Mouse (Mus musculus) bone marrow, adult 2 months (tissue): ENCODE results near the gene Anapc4. TPM values are rescaled to one million over a fixed set of nuclear protein-coding genes. Genes with fewer than 3 reads are reported as not detected.

Source experiments
- H3K27ac ChIP-seq: fragments of 200-500 bp; 2 replicates; pipeline ENCODE4 v1.5.1; 2012; ENCODE audit warnings: low read depth, mild to moderate bottlenecking, control low read depth, inconsistent platforms, low read length; ENCODE audit not compliant: control insufficient read depth, poor library complexity, insufficient read depth
- H3K4me1 ChIP-seq: fragments of 200-500 bp; 2 replicates; pipeline ENCODE4 v1.6.1; 2011; ENCODE audit warnings: low read length; ENCODE audit not compliant: control insufficient read depth, insufficient read depth
- H3K4me3 ChIP-seq: fragments of 200-500 bp; replicated peaks from 2 replicates; pipeline ENCODE3; 2011; ENCODE audit warnings: mild to moderate bottlenecking, low read depth, low read length, control low read depth; ENCODE audit not compliant: control insufficient read depth
- CTCF ChIP-seq: fragments of 200-500 bp; IDR thresholded peaks from 2 replicates; pipeline ENCODE4 v1.5.1; 2011; ENCODE audit warnings: low read length, control low read depth; ENCODE audit not compliant: control insufficient read depth, insufficient read depth
- POLR2A ChIP-seq: fragments of 200-500 bp; IDR thresholded peaks from 2 replicates; pipeline ENCODE4 v1.6.1; 2011; ENCODE audit warnings: low read depth, mild to moderate bottlenecking, control low read depth, low read length, borderline replicate concordance; ENCODE audit not compliant: control insufficient read depth
- WGBS: fragments of 180-500 bp; shearing (Covaris S2); methylation state at CpG from one replicate; pipeline ENCODE4 v1.1.7; 2018; 5-methylcytosine and 5-hydroxymethylcytosine counted together
- polyA plus RNA-seq: library from polyadenylated mRNA; stranded (reverse); fragments of >200 nt; gene quantifications from 2 replicates; pipeline ENCODE4 v1.2.4, GENCODE M21; 2011; ENCODE audit warnings: low replicate concordance; ENCODE audit not compliant: missing spikeins, insufficient read depth, insufficient read length

The Anapc4 gene
- polyA plus RNA-seq, 1 experiment: 82.5 TPM

DNA sequence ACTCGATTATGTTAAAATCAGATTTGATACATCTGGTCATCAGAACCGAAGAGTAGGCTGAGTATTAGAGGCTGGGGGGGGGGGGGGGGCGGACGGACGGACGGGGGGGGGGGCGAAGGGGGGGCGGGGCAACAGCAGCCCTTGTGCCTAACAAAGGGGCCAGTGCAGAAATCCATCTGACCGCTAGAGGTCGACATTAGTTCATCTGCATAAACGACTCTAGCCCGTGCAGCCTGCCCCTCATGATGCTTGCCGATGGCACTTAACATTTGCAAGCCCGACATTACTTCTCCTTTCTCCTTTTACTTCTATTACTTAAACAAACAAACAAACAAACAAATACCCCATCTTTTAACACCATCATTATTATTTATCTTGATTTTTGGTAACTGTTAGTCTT, 45.0 kb downstream of the Anapc4 start:
- Histone ChIP-seq H3K4me1 (no peaks in the 10 kb centered on the region), H3K27ac (no peak overlapping the region), H3K4me3 (no peak overlapping the region)
- no peak for TF ChIP-seq POLR2A
- peak; percentile 62 for TF ChIP-seq CTCF
- WGBS: 5% methylated on average over 10 of the region's 14 CpGs

- Histone ChIP-seq H3K4me1 (no peaks in the 10 kb centered on the region), H3K27ac (no peak overlapping the region), H3K4me3 (no peak overlapping the region)
- no peak for TF ChIP-seq CTCF
- TF ChIP-seq POLR2A: no peak
- 83% methylated on average over 6 of the region's 6 CpGs for WGBS
Observed at GRCm38 (mm10) chr5:52879926-52880325, 46.1 kb downstream of the Anapc4 start.

DNA sequence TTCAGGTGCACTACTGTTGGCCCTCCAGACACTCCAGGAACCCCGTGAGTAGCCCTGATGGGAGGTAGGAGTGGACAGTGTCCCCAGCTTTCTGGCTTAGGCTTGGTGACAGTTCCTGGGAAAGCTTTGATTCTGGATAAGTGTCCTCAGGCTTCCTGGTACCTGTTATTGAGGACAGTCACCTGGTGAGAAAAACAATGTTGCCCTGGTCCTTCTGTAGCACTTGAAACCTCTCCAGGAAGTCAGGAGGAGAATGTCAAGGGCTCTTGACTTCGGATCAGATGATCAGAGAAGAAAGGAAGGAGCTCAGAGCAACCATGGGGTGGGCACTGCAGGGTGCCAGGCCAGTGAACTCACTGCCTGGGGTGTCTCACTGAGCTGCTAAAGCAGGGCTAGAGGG, 48.6 kb downstream of the Anapc4 start:
- Histone ChIP-seq H3K4me1 (no peaks in the 10 kb centered on the region), H3K27ac (no peak overlapping the region), H3K4me3 (no peak overlapping the region)
- TF ChIP-seq POLR2A: no peak
- TF ChIP-seq CTCF: no peak
- WGBS: 60% methylated on average over 2 of the region's 2 CpGs

DNA sequence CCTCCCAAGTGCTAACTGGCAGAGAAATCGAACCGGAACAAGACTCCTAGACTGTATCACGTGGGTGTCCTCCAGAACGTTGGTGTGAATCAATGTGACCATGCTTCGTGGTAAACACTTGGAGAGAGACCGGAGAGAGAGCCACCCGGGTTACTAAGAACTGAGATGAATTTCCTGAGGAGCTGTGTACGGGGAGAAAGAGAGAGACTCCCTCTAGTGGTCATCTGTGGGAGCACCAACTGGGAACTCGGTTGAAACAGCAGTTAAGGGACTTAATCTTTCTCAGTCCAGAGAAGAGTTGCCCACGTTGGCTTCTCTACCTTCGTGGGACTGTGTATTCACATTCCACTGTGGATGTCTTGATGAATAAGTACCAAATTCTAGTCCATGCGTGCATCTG, 53.3 kb downstream of the Anapc4 start:
- Histone ChIP-seq H3K27ac (no peak overlapping the region), H3K4me3 (no peak overlapping the region), H3K4me1 (no peaks in the 10 kb centered on the region; the same call in 1 of the 2 replicates)
- 28% methylated on average over 12 of the region's 12 CpGs for WGBS
- TF ChIP-seq CTCF: peak; percentile 37; the same call in 1 of the 2 replicates
- no peak for TF ChIP-seq POLR2A

DNA sequence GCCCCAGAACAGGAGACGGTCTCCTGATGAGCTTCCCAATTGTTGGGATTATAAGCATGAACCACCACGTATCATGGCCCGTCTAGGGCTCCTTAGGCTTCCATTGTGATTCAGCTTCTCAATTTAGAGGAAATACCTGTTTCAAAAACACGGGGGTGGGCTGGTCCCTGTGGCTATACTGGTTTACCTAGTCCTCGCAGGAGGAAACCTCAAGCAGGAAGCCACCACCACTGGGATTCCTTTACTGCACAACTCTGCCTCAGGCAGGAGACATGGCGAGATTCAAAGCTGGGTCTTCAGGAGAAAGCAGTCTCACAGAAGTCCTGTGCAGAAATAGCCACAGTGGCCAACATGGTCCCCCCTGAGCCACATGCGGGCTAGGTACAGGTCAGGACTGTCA, 56.1 kb downstream of the Anapc4 start:
- Histone ChIP-seq H3K4me1 (no peaks in the 10 kb centered on the region; the same call in 1 of the 2 replicates), H3K4me3 (no peak overlapping the region), H3K27ac (no peak overlapping the region)
- 11% methylated on average over 7 of the region's 7 CpGs for WGBS
- TF ChIP-seq POLR2A: no peak

GRCm38 (mm10) chr5:52891949-52892835, 58.4 kb downstream of the Anapc4 start:
- Histone ChIP-seq H3K4me1 (no peaks in the 10 kb centered on the region; the same call in 1 of the 2 replicates), H3K27ac (no peak overlapping the region), H3K4me3 (no peak overlapping the region)
- WGBS: 74% methylated on average over 12 of the region's 12 CpGs
- TF ChIP-seq POLR2A (no peak), CTCF (no peak)

- no peak overlapping the region for H3K4me3 ChIP-seq
- TF ChIP-seq POLR2A: no peak
- no peak for TF ChIP-seq CTCF
- H3K27ac ChIP-seq: no peak overlapping the region
- 92% methylated on average over 5 of the region's 5 CpGs for WGBS
- H3K4me1 ChIP-seq: no peaks in the 10 kb centered on the region; the same call in 1 of the 2 replicates
Observed at GRCm38 (mm10) chr5:52893938-52894337, 60.1 kb downstream of the Anapc4 start.

DNA sequence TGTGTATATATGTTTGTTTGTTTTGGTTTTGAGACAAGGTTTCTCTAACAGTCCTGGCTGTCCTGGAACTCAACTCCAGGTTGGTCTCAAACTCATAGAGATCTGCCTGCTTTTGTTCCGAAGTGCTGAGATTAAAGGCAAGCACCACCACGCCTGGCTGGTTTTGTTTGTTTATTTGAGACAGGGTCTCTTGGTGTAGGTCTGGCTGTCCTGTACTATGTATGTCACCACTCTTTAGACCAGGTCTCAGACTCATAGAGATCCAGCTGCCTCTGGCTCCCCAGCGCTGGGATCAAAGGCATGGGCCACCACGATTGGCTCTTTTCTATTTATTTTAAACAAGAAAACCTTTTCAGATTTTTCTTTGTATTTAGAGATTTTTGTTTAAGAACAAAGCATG, 70.4 kb downstream of the Anapc4 start:
- 67% methylated on average over 4 of the region's 4 CpGs for WGBS
- H3K4me1 ChIP-seq: no peaks in the 10 kb centered on the region
- H3K27ac ChIP-seq: no peak overlapping the region

More for the DNA sequence above, 70.4 kb downstream of the Anapc4 start:
- H3K4me3 ChIP-seq: no peak overlapping the region
- TF ChIP-seq POLR2A (no peak), CTCF (no peak)
